Mouse (Mus musculus): ENCODE measurements around the gene Fosl1.
"Not testable (repeated sequence)": the region's sequence is repeated elsewhere in the genome, so short reads cannot be mapped to it uniquely, and the experiment has no call there.

The Fosl1 gene

DNA sequence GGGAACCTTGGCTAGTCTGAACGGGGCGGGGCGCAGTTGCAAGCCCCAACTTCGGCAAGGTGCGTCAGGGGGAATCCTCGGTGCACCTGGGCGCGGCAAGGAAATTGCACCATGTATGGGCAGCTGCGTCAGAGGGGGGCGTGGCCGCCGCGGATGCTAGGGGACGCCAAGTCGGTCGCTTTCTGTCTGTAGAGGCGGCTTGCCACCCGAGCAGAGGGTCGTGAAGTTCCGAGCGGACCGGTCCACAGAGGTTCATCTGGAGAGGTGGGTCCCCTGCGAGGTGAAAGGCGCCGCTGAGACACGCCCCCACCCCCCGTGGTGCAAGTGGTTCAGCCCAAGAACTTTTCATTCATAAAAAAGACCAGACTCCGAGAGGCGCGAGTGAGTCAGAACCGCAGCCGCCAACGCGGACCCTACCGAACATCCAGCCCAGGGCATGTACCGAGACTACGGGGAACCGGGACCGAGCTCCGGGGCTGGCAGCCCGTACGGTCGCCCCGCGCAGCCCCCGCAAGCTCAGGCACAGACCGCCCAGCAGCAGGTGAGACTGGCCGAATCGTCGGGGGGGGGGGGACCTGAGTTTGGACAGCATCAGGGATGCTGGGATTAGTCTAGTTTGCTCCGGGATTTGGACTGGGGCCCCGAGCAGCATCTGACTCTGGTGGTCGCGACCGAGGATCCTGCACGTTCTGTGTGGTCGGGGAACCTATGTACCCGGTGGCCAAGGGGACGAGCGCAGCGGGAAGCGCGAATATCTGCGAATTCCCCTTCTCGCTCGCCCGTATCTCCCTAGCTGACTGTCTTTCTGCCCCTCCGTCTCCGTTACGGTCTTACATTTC lies at the start of gene Fosl1:
Gene Fosl1 (plus strand): TSS at position 33 of the 839 bp plus-strand sequence.
- peak; percentile 72; the same call in 1 of the 2 replicates for ATAC-seq (ENCODE audit: low TSS enrichment)

DNA sequence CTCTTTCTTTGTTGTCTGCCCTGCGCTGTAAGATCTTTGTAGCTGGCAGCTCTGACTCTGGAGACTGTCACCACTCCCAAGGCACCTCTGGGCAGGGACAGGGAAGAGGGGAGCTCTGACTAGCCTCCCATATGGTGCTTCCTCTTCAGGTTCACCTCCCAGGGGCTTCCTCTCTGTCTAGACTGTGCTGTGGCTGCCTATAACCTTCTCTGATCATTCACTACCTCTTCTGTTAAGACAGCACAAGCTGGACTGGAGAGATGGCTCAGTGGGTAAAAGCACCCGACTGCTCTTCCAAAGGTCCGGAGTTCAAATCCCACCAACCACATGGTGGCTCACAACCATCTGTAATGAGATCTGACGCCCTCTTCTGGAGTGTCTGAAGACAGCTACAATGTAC lies 46.3 kb upstream of the Fosl1 start:
- ATAC-seq (ENCODE audit: low TSS enrichment), result not testable (repeated sequence)

DNA sequence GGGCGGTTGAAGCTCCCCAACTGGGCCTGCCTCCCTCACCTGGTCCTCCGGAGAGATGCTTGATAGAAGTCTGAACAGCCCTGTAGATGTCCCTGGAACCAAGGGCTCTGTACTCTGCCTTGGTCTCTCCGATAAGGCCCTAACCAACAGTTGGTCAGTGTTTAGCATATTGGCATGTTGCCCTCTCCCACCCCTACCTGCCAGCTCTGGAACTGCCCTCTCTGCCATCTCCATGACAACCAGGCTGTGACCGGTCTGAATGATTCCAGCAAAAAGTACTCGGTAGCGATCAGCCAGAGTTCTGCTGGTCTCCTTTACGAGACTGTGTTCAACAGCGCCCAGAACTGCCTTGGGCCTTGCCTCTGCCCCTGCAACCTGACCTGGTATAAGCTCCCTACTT lies 45.1 kb upstream of the Fosl1 start, which contains the start of gene Tsga10ip:
Gene Tsga10ip (minus strand): TSS at position 234 of the 400 bp plus-strand sequence.
- no peak for ATAC-seq (ENCODE audit: low TSS enrichment)

DNA sequence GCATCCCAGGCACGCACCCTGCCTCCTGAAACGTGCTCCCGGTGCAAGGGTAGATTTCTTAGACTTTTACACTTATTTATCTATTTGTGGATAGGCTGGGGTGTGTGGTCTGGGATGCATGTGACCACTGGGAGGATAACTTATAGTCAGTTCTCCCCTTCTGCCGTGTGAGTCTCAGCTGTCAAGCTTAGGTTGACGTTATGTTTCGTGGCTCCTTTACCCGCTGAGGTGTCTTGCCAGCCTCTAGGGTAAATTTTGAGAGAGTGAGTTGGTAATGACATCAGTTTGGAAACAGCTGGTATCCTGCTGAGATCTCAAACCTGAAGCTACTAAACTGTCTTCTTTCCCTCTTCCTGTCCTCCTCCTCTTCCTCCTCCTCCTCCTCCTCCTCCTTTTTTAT lies 41.4 kb upstream of the Fosl1 start:
- no peak for ATAC-seq (ENCODE audit: low TSS enrichment)

DNA sequence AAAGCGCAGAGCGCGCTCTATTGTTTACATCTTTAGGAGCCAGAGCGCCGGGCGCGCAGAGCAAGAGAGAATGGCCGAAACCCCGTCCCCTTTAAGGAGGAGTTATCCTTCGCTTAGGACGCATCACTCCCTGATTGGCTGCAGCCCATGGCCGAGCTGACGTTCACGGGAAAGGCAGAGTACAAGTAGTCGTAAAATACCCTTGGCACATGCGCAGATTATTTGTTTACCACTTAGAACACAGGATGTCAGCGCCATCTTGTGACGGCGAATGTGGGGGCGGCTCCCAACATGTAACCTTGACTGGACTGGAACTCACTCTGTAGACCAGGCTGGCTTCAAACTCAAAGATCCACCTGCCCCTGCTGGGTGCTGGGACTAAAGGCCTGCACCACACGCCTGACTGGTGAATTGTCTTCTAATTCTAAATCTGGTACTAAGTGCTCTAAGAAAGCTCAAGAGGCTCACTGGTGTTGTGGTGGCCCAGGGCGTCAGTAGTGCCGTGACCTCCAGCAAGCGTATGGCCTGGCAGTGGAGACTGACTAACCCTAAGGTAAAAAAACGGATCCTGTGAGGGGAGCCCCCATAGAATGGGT lies 40.7 kb upstream of the Fosl1 start:
- ATAC-seq (ENCODE audit: low TSS enrichment), result peak; percentile 48; the same call in 1 of the 2 replicates

DNA sequence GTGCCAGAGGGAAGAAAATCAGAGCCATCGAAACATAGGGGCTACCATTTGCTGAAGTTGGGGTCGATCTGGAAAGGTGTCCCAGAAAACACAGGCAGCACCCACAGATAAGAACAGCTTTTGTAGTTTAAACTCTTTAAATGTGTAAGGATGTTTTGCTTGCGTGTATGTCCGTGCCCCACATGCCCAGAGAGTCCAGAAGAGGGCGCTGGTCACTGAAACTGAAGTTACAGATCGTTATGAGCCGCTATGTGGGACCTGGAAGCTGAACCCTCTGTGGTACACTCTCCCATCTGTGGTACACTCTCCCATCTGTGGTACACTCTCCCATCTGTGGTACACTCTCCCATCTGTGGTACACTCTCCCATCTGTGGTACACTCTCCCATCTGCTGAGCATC lies 40.2 kb upstream of the Fosl1 start:
- peak; percentile 64 for ATAC-seq (ENCODE audit: low TSS enrichment)

DNA sequence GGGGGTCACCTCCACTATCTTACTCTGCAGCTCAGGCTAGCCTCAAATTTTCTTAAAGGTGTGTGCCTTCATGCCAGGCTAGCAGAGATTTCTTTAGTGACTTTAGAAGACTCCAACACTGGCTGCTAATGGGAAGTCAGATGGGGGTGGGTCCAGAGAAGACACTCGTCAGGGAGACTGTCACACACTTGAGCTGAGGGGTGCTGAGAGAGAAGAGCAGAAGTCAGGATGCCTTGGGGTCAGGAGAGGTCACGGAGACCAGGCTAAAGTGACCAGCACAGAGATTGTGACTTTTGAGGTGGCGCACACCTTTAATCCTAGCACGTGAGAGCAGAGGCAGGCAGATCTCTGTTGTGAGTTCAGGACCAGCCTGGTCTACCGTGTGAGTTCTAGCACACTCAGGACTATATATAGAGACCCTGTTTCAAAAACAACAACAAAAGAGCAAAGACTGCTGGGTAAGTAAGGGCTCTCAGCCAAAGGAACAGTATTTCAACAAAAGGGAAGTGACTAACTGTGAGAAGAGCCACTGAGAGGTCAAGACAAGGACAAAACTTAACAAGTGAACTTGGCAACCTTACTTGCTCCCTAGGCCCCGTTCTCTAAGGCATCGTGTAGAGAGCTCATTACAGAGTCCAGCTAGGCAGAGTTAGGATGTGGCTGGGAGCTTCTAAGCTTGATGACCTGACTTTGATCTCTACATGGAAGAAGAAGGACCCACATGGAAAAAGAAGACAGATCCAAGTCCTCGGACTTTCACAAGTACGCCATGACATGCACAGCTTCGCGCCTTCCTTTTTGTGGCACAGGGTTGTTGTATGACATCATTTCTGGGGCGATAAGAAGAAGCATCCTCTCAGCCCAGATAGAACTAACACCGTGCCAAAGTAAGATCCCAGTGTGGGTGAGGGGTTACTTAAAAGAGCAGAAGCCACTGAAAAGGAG lies 39.0 kb upstream of the Fosl1 start:
- ATAC-seq (ENCODE audit: low TSS enrichment), result no peak

DNA sequence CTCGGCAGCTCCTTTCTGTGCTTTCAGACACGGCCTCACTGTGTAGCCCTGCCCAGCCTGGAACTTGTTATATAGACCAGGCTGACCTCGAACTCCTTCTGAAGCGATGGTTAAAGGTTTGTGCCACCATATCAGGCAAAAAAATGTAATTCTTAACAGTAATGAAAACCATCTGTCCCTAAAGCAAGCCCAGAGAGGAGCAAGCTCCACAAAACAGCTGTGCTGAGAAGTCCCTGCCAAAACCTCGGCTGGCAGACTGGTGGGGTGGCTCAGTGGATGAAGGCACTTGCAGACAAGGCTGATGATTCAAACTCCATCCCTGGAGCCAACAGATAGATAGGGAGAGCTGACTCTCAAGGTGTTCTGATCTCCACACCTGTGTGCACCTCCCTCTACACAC lies 38.3 kb upstream of the Fosl1 start:
- ATAC-seq (ENCODE audit: low TSS enrichment), result no peak

DNA sequence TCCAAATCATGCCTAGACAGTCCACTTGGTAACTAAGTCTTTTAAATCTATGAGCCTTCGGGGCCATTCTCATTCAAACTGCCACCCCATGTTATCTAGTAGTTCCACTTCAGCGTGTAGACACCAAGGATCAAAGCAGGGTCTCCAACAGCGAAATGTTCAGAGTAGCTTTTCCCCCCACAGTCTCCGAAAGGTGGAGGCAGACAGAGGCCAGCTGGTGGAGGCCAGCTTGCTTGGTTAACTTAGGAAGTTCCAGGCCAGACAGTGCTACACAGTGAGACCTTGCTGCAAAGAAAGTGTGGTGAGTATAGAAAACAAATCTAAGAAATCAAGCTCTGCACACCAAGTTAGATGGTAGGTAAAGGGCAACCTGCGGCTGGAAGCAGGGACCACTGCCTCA lies 36.7 kb upstream of the Fosl1 start:
- no peak for ATAC-seq (ENCODE audit: low TSS enrichment)

DNA sequence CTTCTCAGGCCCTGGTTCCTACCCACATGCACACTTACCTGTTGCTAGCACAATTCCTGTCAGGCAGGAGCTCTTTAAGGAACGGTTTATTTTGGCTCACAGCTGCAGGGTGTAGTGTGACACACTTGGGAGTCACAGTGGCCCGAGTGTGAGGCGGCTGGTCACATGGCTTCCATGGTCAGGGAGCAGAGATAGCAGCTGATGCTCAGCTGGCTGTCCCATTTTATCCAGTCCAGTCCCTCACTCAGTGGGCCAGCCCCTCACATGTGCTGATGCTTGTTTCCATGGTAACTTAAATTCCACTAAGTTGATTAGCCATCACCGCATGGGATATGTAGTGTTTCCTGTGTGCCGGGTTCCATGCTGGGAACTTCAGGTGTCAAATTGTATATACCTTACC lies 35.4 kb upstream of the Fosl1 start:
- peak; percentile 20; the same call in 1 of the 2 replicates for ATAC-seq (ENCODE audit: low TSS enrichment)

DNA sequence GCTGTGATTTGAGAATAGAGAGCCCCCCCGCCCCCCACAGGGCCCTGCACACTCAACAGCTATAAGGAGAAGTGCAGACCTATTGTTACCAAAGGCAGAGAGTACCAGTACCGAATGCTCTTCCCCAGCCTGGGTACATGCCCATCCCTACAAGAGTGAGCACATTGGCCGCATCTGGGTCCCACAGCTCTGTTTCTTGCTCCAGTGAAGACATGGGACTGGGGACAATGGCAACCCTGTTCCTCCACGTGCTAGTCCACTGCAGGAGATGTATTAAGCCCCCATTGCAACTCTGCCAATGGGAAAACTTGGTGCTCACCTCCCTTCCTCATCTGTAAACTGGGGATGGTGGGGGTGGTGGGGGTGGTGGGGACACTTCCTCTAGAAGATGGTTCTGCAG lies 33.5 kb upstream of the Fosl1 start:
- ATAC-seq (ENCODE audit: low TSS enrichment), result no peak

DNA sequence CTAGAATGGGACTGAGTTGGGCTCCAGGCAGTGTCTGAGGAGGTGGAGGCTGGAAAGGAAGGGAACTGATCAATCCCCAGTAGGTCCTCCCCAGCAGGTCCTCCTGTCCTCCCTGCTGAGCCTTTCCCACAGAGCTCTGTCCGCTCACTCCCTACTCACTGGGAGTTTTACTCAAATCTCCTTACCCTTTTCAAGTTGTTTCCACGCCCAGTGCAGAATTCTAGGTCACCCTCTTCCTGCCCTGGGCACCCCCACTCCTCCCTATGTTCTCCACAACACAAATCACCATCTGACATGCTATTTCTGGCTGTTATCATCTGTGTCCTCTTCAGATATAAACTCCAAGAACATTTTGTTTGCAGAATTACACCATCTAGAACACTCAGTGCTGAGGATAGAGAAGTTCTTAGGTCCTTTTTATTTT lies 32.8 kb upstream of the Fosl1 start:
- ATAC-seq (ENCODE audit: low TSS enrichment), result peak; percentile 52; the same call in 1 of the 2 replicates

DNA sequence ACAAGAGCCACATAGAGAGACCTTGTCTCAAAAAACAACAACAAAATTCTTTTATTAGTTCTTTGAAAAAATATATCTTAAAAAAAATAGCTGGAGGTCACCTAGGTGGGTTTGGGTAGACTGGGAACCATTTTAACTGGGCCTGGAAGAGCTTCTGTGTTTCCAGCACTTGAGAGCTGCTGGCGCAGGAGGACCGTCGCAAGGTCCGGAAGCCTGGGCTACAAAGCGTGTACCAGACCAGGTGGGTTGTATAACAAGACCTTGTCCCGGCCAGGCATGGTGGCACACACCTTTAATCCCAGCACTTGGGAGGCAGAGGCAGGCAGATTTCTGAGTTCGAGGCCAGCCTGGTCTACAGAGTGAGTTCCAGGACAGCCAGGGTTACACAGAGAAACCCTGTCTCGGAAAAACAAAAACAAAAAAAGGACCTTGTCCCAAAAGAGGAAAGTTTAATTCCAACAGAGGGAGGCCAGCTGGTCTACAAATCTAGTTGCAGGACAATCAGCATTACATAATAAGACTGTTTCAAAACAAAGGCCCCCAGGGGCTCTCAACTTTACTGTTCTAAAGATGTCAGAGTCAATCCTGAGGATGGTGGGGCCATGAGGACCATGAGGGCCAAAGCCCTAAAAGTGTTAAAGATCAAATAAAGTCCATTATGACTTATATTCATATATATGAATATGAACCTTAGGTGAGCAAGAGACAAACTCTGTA lies 28.4 kb upstream of the Fosl1 start:
- ATAC-seq (ENCODE audit: low TSS enrichment), result no peak

DNA sequence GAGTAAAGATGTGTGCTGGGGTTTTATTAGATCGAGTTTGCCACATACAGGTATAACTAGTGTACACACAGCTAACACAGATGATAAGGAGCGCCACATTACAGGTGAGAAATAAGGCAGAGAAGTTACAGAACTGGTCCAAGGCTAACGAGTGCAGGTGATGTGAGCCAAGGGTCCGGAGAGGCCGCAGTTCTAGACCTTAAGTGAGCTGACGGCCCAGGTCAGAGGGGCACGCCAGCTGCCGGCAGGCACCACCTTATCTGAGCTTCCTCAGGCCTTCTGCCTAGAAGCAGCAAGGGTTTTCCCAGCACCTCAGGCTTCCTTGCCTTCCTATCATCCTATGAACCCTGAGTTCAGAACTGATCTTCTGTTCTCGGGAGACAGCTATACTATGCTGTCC lies 27.7 kb upstream of the Fosl1 start:
- no peak for ATAC-seq (ENCODE audit: low TSS enrichment)

DNA sequence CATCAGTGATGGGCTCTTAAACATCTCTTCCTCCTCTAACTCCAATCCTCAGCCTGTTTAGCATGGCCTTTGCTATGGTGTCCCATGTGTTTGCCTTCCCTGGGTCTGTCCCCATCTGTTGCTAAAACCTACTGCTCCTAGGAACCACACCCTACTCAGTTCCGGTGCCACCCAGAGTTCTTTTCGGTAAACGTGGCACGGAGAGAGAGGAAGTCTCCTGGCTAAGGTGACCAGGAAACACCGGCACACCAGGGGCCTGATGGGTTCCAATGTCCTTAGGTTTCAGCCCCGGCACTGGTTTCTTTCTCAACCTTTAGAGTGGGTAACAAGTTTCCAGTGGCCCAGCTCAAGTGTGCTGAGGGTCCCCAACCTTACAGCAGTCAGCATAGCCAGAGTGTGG lies 26.8 kb upstream of the Fosl1 start:
- ATAC-seq (ENCODE audit: low TSS enrichment), result no peak

DNA sequence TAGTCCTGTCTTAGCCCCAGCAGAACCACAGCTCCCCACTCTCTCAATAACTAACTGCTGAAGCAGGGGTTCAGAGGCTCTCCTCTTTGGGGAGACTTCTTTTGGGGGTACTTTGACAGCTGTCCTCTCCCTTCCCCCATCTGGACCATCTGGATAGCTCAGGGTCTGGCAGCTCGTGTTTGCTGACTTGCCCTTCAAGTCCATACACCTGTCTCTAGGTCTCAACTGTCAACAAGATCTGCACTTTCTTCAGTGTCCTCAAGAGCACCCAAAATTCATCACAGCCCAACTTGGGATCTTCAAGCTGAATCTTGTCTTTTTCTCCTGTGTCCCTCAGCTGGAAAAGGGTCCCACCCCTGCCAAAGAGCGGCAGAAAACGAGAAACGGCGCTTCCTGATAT lies 25.6 kb upstream of the Fosl1 start:
- ATAC-seq (ENCODE audit: low TSS enrichment), result no peak

DNA sequence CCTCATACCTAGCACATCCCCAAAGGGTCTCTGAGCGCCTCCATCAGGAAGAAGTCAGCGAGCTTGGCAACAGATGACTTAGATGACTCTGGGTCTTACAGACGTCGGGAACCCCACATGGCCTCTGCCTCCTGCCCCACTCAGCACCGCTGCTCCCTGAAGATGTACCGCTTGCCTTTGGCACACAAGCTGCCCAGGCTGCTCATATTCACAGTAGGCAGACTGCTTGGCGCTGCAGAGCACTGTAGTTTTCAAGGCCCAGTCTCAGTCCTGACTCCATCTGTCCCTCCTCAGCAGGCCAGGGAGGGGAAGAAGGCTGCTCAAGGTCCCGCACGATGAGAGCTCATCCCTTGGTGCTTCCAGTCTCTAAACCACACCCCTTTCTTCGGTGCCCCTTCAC lies 25.1 kb upstream of the Fosl1 start:
- ATAC-seq (ENCODE audit: low TSS enrichment), result no peak

DNA sequence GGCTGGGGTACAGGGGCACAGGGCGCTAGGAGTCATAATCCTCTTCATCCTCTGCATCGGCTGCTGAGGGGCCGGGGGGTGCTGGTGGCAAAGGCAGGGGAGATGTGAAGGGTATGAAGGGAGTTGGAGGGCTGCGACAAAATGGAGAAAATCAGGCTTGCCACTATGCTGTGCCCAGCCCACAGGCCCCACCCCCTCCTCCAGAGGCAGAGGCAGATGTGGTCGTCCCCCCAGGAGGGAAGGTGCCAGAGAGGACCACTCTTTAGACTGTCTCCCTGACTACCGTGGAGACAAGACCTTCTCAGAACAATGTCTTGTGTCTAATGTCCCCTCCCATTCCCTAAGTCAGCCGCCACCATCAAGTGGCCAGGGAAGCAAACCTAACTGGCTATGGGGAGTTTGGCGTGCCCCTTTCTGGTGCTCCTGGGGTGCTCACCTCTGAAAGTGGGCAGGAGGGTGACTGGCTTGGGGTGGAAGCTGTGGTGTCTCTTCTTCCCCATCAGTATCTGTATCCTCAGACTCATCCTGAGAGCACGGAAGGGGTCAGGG lies 24.4 kb upstream of the Fosl1 start:
- ATAC-seq (ENCODE audit: low TSS enrichment), result no peak

DNA sequence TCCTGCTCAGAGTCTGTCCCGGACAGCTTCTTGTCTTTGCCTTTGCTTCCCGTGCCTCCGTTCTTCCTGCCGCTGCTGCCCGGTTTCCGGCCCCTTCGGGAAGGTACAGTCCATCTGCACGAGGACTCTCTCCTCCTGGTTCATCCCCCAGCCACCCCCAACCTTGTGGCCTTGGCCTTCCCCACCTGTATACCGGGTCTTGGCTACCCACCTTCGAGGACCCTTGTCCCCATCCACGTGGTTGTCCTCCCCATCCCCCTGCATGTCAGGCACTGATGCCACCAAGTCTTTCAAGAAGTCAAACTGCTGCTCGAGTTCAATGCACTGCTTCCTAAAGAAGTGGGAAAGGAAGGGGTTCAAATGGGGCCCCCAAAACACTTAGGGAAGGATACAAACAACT lies 23.8 kb upstream of the Fosl1 start:
- no peak for ATAC-seq (ENCODE audit: low TSS enrichment)

DNA sequence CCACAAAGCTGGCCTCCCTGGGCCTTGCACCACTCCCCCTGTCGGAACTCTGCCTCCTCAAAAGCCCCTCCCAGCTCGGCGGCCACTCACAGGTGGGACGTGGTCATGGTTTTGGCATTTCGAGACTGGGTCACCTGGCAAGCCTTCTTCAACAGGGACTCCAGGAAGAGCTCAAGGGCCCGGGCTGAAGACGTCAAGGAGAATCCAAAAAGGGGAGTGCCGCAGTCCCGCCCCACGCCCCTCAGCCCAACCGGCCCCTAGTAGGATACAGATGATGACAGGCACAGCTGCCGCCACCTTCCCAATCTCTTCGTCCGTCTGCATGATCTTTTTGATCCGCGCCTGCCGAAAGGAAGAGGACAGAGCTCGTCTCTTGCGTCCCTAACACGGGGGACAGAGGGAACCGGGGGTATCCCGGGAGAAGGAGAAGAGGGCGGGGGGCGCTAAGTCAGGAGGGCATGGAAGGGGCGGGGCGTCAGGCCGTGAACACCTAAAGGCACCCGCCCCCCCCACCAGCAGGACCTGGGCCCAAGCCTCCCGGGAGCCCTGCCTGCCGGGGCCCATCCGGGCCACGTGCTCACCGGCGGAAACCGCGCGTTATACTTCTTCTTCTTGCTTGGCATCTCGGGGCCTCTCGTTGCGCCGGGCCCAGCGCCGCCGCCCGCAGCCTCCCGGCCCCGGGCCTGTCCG lies 23.1 kb upstream of the Fosl1 start:
- ATAC-seq (ENCODE audit: low TSS enrichment), result peak; percentile 24; the same call in 1 of the 2 replicates

Measured in frontal cortex, adult (tissue).